Mouse (Mus musculus) monocyte, adult 5-6 weeks (primary cell): Measurements from ENCODE around the gene Slc7a14. TPM values are rescaled to one million over a fixed set of nuclear protein-coding genes. Genes with fewer than 3 reads are reported as not detected.

Experiments
- ATAC-seq: fragments of 153-309, 156-312 bp; replicated peaks from 2 replicates; pipeline ENCODE4 v1.8.0; 2017; ENCODE audit warnings: mild to moderate bottlenecking; ENCODE audit not compliant: low TSS enrichment, insufficient number of reproducible peaks, severe bottlenecking, poor library complexity, low FRiP score
- total RNA-seq: library from RNA; stranded (forward); fragments of 200-1000, 200-491, 200-594 nt; gene quantifications from 3 replicates; pipeline ENCODE4 v1.2.3, GENCODE M21; 2017

Slc7a14 gene
- total RNA-seq, 1 experiment from 2014 or later = not detected

DNA sequence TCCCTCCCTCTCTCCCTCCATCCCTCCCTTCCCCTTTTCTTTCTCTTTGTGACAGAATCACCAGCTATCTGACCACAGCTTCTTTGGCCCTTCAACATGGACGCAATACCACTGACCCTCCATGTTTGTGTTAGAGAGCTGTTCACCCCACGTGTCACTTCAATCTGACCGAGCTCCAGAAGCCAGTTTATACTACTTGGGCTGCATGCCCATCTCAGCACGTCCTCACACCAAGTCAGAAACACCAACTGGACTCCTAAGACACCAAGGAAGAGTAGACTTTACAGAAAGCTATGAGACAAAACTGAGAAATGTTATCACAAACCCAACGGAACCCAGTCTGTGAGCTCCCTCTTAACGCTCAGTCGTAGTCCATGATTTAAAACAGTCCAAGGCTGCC, 43.2 kb downstream of the Slc7a14 start:
- no peak for ATAC-seq

DNA sequence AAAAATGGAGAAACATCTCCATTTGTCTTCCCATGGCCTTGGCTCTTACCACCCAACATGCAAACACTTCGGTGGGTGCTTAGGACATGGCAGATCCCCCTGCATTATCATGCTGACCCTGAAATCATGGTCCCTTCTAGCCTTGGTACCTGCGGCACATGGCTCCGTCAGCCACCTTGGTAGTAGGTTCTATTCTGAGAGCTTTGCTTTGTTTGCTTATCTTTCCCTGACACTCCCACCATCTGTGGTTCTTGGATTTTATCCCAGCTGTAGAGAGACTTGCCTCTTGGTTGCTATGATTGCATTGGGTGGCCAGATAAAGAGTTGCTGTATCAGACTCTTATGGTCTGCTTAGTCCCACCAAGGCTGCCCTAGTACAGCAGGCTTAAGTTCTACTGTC, 46.6 kb downstream of the Slc7a14 start:
- no peak for ATAC-seq

DNA sequence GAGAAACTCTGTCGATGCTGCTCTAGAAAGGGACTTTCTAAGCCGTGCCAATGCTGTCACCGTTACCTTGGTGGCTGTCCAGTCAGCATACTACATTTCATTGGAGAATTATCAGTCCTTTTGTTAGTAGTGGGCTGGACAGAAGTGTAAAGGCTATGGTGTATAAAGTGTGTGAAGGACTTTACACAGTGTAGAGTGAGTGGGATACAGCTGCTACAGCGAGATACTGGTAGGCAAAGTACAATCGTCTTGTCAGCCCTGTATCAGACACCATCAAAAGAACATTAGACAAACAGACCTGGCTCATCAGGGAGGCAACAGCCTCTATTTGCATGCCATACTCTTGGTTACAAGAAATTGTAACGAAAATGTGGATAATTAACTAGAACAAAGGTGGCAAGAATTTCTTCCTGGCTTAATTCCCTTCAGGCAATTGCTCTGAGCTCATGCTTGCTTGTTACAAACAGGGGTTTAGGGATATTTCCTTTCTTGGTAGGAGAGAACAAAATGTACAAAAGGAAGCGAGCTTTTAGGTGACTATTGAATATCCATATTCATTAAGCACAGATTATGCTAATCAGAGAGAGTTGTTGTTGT, 48.7 kb downstream of the Slc7a14 start:
- no peak for ATAC-seq

DNA sequence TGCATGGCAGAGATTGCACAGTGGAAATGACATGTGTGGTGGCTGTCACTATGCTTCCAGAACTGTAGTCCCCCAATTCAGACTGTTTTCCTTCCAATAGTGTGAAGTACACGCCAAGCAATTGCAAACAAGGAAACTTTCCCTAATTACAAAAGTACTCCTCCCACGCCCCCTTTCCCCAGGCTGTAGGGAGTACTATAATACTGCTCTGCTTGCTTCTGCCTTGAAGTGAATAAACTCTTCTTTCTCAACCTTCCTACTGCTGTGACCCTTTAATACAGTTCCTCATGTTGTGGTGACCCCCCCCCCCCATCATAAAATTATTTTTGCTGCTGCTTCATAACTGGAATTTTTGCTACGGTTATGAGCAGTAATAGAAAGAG, 49.2 kb downstream of the Slc7a14 start:
- ATAC-seq = no peak

DNA sequence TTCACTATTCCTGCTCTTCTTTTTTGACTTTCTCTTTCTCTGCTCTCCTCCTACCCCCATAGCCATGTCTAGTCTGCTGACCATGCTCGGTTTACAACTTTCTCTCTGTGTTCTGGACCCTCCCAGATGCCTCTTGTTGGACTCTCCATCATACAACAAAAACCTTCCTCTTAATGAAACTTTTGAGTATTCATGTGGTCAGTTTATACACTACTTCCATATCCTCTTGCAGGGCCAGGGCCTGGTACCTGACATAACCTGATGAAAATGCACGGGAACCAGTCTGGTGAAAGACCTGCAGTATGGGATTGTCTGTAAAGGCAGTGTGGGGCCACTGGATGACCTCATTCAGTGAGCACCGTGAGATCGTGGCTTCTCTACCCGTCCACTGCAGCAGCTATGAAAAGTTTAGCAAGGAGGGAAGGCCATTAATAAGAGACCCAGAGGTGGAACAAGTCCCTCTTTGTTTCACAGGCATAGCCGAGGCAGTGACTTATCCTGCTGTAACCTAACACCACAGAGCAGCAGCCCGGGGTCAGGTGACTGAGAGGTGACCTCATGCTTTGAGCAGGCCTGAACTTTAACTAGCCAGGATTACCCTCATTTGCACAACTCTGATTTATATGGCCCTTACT, 49.7 kb downstream of the Slc7a14 start:
- ATAC-seq = no peak

DNA sequence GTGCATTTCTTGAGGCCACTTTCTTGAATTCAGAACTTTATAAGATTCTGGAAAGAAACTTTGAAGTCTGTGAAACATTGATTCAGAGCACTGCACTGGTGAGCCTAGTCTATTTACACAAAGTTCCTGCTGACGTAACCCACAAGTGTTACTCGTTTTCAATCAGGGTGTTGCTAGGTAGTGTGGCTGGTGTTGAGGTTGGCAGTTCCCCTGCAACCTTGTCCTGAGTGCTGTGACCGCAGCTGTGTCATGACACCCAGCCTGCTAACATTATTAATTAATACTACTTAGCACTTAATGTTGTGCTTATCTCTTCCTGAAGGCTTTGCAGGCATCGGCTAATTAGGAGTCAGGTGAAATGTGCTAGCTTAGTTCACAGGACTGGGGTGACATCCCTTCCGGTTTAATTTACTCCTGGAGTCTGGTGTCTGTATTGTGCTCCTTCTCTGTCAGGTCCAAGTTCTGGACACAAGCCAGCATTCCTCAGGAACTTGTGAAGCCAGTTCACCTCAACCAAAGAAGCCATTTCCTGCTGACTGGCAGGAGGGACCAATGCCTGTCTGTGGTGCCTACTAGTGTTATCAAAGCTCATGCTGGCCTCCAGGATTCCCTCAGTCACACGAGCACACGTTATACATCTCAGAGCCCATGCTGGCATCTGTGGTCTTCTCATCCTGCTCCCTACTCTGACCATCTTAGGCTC, 50.5 kb downstream of the Slc7a14 start:
- no peak for ATAC-seq

DNA sequence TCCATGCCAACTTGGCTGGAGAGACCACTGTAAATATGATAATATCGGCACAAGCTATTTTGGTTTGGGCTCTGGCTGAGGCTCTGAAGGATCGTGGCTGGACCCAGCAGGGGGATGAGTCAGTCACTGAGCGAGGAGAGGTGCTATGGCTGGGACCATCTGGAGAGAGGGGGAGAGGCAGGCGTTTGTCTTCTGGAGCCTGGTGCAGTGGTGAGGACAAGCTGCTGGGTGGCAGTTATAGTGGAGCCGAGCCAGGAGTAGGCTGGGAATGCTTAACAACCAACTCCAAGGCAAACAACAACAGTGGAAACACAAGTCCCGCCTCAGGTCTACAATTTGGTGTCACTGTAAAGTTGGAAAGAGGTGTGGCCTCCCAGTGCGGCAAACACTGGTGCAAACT, 55.8 kb downstream of the Slc7a14 start:
- ATAC-seq = no peak

DNA sequence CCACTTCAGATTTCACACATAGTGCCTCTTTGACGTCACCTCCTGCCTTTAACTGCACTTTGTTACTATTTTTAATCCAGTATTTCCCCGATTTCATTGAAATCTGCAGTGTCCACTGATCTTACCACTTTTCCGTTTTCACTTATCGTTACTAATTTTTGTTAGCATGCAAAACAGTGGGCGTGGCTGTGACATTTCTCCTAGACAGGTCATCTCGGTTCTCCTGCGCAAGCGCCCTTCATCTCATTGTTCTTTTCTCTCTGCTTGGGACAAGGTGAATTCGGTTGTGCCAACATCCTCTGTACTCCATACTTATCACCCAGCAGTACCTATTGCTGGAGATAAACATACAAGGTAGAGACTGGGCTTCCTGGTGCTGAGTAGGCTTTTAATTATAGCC, 56.3 kb downstream of the Slc7a14 start:
- ATAC-seq = no peak

DNA sequence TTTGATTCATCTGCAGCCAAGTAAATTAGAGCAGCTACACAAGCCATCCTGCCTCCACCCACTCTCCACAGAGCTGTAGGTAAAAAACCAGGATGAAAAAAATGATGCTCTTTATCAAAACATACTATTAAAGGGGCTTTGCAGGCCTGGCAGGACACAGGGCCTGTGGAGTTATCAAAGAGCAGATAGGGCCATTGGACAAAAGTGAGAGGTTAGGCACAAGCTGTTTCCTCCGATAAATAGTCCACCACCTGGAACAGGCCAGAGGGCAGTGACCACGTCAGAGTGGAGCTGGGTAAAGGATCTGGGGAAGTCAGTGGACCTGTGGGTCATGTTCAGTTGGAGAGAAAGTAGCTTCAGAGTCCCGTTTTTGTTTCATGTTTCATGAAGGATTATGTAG, 57.6 kb downstream of the Slc7a14 start:
- ATAC-seq = no peak

DNA sequence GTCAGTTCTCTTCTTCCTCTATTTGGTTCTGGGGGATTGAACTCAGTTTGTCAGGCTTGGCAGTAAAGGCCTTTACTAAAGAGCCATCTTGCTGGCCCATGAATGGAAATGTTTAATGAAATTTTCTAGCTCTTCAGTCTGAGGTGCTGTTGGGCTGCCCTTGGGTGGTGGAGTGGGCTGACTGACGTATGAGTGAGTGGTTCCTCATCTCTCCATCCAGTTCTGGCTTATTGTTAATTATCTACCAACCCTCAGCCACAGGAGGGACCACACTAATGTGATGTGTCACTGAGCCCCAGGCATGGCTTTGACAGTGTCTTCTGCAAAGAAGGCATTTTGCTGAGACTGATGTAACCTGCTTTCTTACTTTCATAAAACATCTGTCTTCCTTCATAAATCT, 66.7 kb downstream of the Slc7a14 start:
- no peak for ATAC-seq

DNA sequence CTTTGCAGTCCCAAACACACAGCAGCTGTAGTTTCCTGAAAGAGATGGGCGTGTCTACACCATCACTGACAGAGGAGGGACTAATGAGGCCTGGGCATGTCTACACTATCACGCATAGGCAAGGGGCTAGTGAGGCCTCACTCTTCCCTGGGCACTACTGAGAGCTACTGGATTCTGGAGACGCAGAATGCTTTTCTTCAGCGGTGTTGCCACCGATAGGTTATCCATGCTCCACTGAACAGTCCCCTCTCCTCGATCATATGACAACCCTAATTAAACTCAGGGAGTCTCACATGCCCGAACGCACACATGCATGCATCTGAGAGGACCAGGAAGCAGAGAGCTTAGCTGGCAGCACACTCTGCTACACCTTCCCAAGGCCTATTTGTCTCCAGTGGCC, 69.3 kb downstream of the Slc7a14 start:
- no peak for ATAC-seq

DNA sequence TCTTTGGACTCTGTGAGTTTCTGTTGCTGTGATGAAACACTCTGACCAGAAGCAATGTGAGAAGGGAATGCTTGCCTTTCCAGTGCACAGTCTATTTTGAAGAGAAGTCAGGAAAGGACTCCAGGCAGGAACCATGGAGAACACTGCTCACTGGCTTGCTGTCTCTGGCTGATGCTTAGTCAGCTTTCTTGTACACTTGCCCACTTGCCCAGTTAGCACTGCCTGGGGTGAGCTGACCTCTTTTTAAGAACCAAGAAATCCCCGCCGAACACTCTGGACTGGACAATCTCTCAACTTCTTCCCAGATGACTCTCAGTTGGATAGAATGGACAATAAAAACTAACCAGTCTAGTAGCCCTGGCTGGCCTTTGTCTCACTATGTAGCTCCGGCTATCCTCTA, 70.5 kb downstream of the Slc7a14 start:
- no peak for ATAC-seq

DNA sequence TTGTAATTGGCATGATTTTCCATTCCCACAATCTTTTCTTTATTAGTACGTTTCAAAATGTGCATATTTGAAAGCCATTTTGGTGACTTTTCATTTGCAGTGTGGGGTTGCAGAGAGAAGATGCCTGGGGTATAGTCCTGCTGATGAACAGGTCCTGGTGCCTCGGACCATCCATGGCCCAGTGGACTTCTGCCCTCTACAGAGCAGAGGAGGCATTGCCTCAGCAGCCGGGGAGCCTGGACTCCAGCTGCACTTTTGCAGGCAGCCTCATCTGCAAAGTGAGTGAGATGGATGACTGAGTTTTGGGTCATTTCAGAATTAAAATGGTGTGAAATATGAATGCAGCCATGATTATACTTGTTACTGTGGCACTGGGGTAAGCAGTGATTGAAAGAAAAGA, 72.2 kb downstream of the Slc7a14 start:
- ATAC-seq = no peak

DNA sequence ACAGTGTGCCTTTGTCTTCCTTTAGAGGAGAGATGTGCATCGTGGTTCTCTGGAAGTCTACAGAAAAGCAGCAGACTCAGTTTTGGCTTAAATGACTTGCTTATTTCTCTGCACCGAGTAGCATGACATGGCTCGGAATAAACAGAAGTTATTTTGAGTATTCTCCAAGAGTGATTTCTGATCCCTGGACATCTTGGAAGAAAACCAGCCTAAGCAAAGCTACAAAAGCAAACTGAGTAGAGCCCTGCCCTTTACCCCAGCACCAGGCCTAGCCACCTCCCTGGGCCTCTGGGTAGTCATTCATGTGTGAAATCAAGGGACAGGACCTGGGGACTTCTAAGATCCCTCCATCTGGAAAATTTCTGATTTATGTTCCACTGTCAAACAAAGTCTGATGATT, 74.0 kb downstream of the Slc7a14 start:
- no peak for ATAC-seq

DNA sequence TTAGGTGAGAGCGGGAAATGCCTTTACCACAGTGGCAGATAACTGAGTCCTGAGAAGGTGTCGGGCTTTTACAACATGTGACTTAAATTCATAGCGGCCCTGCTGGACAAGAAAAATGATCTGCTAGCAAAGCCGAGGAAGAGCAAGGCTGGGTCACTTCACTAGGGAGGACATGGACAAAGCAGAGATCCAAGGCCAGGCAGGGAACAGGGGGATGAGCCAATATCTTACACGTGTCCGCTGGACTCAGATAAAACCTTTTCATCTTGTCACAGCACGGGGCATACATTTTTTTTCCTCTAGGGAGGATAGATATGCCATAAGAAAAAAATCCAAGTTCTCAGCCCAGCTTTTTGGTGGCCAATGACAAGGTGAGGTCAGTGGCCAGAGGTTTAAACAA, 75.8 kb downstream of the Slc7a14 start:
- ATAC-seq = no peak

DNA sequence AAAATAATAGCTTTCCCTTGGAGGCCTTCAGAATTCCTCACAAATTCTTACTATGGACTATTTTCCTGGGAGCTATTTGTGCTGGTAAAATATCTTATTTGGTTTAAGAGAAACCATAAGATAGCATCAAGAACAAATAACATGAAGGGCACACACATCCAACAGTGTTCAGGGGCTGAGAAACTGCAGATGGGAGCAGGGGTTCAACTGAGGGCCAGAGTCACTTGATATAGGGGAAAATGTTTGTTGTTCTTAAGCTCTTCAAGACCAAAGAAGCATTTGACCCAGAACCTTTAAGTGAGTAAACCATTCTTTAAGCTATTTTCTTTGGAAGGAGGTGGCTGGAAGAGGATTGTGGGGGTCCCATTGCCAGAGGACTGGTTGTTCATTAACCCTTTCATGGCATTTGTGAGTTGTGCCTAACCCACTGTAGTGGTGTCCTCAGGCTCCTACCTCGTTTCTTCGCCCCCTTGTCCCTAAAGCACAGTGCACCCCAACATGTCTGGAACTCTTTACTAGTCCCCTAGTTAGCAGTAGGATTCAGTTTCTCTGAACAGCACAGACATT, 76.3 kb downstream of the Slc7a14 start:
- ATAC-seq = no peak

DNA sequence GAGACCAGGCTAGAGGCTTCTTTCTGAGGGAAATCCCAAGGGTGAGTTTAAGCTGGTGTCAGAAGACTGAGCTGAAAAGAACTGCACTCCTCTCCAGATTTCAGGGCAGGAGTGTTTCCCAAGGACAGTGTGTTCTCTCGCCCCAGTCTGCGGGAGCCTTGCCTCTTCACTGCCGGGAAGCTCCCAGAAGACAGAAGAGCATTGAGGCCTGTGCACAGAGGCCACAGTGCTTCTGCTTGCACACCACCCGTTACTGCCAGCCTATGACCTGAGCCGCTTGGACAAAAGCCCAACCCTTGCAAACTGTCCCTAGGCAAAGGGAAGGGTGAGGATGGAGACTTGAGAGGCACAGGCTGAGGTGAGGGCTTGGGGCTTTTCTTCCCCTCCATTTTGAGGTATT, 80.9 kb downstream of the Slc7a14 start:
- ATAC-seq = no peak

DNA sequence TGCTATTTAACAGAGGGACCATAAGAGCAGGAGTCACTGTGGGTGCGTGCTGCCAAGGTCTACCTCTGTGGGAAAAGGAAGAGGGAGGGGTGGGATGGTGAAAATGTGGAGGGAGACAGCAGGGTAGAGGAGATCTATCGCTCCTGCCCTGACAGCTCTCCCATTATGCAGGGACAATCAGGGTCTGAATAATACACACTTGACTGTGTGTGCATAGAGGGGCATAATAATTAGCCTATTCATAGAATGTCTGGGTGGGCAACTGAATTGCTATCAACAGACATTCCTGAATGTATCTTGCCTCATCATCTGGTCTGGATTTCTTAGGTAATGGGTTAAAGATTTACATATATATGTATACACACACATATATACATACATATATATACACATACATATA, 81.7 kb downstream of the Slc7a14 start:
- no peak for ATAC-seq

DNA sequence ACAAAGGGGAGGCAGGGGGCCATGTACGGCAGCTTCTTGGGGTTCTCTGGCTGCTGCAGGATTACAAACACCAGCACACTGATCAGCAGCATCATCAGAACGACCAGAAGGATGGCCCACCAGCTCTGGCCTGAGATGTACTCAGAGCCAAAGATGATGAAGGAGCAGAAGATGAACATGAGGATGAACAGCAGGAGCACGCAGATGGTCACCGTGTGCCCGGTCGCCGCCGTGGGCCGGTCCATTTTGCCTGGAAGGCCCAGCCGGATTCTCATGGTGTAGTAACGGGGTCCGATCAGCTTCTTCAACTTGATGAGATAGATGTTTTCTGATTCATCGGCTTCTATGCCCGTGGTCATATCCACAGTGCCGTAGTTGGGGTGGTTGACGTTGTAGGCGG, 86.6 kb downstream of the Slc7a14 start:
- ATAC-seq = no peak

DNA sequence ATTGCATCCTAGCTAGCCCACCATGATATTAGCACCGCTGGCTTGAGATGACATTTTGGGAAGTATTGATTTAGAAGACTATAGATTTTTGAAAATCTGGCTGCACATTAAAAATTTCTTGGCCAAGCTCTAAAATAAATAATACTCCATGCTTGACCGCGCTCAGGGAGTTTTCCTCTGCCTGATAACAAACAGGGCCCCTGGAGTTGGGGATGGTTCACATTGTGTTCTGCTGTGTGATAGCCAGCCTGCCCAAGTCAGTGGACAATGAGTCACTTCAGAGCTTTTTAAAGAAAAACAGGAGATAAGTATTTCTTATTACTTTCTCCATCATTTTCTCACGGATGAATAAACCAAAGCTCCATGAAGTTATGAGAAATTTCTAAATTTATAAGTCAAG, 90.1 kb downstream of the Slc7a14 start:
- no peak for ATAC-seq
